Mouse (Mus musculus) testis, adult 2 months (tissue): ENCODE results near the gene Ddx19b.

Experiments used
- CTCF ChIP-seq: fragments of 200-500 bp; IDR thresholded peaks from 2 replicates; pipeline ENCODE4 v1.5.1; 2012; ENCODE audit warnings: low read depth, mild to moderate bottlenecking, inconsistent platforms, low read length, moderate library complexity; ENCODE audit not compliant: control insufficient read depth, insufficient read depth, insufficient replicate concordance
- POLR2A ChIP-seq: fragments of 200-500 bp; IDR thresholded peaks from 2 replicates; pipeline ENCODE4 v1.6.1; 2012; ENCODE audit warnings: low read depth, mild to moderate bottlenecking, inconsistent platforms, low read length, moderate library complexity; ENCODE audit not compliant: control insufficient read depth

GRCm38 (mm10) chr8:111027391-111027937 lies 4.1 kb downstream of the Ddx19b start:
- TF ChIP-seq CTCF (no peak), POLR2A (peak; percentile 75)
